Mouse (Mus musculus): ENCODE data around the gene Gm2663. TPM values are rescaled to one million over a fixed set of nuclear protein-coding genes. Genes with fewer than 3 reads are reported as not detected.

The Gm2663 gene
- not detected in 2 replicates for total RNA-seq (2023)

DNA sequence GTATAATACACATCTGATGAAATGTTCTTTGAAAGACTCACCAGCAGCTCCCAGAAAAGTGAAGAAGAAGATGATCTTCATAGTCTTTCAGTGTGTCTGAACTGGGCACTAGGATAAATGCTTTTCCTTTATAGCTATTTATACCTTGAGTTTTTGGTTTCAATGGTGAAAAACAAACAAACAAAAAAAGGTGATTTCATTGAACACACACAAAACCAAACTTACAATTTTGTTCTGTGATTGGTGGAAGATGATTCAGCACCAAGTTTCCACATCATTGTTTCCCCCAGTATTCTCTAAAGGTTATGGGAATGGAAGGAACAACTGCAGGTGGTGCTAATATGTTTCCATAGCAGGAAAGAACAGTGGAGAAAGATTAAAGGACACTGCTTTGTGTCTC lies at the start of gene Gm2663:
Gene Gm2663, minus strand, starts transcription at position 101 of the 400 bp plus-strand sequence.

DNA sequence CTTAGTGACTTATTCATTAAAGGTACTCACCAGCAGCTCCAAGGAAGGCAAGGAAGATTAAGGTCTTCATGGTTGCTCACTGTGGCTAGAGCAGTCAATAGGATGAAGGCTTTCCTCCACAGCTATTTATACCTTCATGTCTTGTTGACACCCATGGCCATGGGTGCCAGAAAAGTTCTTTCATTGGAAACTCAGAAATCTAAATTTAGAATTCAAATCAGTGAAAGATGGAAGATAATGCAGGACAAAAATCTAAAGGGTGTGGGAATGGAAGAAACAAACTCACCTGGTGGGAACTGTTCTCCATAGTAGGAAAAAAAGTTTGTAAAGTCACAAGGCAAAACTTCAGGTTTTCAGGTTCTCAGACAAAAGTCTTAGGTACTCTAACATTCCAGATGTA lies 36.1 kb upstream of the Gm2663 start, which contains the start of gene 2210010C04Rik:
Gene 2210010C04Rik, minus strand, starts transcription at position 101 of the 400 bp plus-strand sequence.

DNA sequence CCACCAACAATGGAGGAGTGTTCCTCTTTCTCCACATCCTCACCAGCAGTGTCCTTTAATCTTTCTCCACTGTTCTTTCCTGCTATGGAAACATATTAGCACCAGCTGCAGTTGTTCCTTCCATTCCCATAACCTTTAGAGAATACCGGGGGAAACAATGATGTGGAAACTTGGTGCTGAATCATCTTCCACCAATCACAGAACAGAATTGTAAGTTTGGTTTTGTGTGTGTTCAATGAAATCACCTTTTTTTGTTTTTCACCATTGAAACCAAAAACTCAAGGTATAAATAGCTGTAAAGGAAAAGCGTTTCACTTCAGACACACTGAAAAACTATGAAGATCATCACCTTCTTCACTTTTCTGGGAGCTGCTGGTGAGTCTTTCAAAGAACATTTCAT lies 34.8 kb downstream of the Gm2663 start, which contains the start of gene 1810009J06Rik:
Gene 1810009J06Rik, plus strand, starts transcription at position 301 of the 400 bp plus-strand sequence.

DNA sequence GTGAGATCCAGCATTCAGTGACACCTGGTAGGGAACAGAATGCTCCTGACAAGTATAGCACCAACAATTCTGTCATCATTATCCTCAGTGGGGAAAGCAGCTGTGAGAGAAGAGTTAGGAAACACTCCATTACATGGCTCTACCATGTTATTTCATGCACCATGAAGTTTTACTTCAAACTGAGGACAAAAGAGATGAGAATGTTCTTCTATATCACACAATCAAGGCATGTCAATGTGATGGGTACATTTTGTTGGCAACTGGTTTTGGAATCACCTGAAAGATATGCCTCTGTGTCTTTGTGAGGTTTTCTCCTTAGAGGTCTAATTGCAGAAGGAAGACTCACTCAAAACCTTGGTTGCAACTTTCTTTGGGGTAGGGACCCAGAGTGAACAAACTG lies 47.5 kb downstream of the Gm2663 start, which contains the start of gene Gm4744:
Gene Gm4744, minus strand, starts transcription at position 101 of the 400 bp plus-strand sequence.

Other genes starting within 250 kb of the Gm2663 start
- not detected in 2 replicates for gene Moxd2, start 112.0 kb downstream of the Gm2663 start, total RNA-seq (2023)
- not detected in 2 replicates for gene Prss58, start 99.1 kb downstream of the Gm2663 start, total RNA-seq (2023)
- not detected in 2 replicates for gene 1700074P13Rik, start 58.9 kb downstream of the Gm2663 start, total RNA-seq (2023)
- not detected in 2 replicates for gene Gm4744, start 47.6 kb downstream of the Gm2663 start, total RNA-seq (2023)
- gene 1810009J06Rik, start 34.7 kb downstream of the Gm2663 start, total RNA-seq (2023): not detected in 2 replicates
- gene 2210010C04Rik, start 36.0 kb upstream of the Gm2663 start, total RNA-seq (2023): not detected in 2 replicates

Data from neutrophil, adult 65 days (primary cell).